Mouse (Mus musculus) MEL (cell line): ENCODE measurements around the gene Pml. TPM values are rescaled to one million over a fixed set of nuclear protein-coding genes. Genes with fewer than 3 reads are reported as not detected.

Experiments
- DNase-seq: peaks from one replicate; pipeline ENCODE4 v3.0.0; 2011; ENCODE audit warnings: low read depth, low spot score
- H3K27ac ChIP-seq: 2 replicates; pipeline ENCODE4 v1.5.1; 2012; ENCODE audit warnings: low read depth, mild to moderate bottlenecking, control low read depth, low read length, moderate library complexity; ENCODE audit not compliant: control insufficient read depth
- H3K27me3 ChIP-seq, 2 experiments: fragments of 150-350 bp in 1 of 2; sonication (generic) in 1 of 2; 2 replicates each; pipeline ENCODE4 v1.6.1; 2012; ENCODE audit warnings: low read length in 2 of 2, mild to moderate bottlenecking in 2 of 2, improper control_type of control experiment in 1 of 2, moderate library complexity in 1 of 2; ENCODE audit not compliant: insufficient read depth in 2 of 2, control insufficient read depth in 1 of 2
- H3K36me3 ChIP-seq, 2 experiments: 2 replicates each; pipeline ENCODE4 v1.6.1; 2012 to 2014; ENCODE audit warnings: low read length in 2 of 2, improper control_type of control experiment in 1 of 2, inconsistent platforms in 1 of 2, mild to moderate bottlenecking in 1 of 2; ENCODE audit not compliant: insufficient read depth in 2 of 2, control insufficient read depth in 1 of 2
- H3K4me1 ChIP-seq, 2 experiments: fragments of 150-350 bp in 1 of 2; sonication (generic) in 1 of 2; 2 replicates each; pipeline ENCODE4 v1.6.1; 2012; ENCODE audit warnings: low read length in 2 of 2, improper control_type of control experiment in 1 of 2, mild to moderate bottlenecking in 1 of 2; ENCODE audit not compliant: insufficient read depth in 2 of 2, control insufficient read depth in 1 of 2
- H3K4me3 ChIP-seq, 2 experiments: fragments of 150-350 bp in 1 of 2; sonication (generic) in 1 of 2; 2 replicates each; pipeline ENCODE4 v1.5.1; 2012; ENCODE audit warnings: low read depth in 2 of 2, low read length in 2 of 2, mild to moderate bottlenecking in 2 of 2, moderate library complexity in 2 of 2, control low read depth in 1 of 2, improper control_type of control experiment in 1 of 2; ENCODE audit not compliant: control insufficient read depth in 1 of 2, insufficient read depth in 1 of 2
- H3K79me2 ChIP-seq: 2 replicates; pipeline ENCODE4 v1.6.1; 2012; ENCODE audit warnings: mild to moderate bottlenecking, low read length, moderate library complexity; ENCODE audit not compliant: control insufficient read depth, poor library complexity, insufficient read depth
- H3K9ac ChIP-seq: 2 replicates; pipeline ENCODE4 v1.6.1; 2012; ENCODE audit warnings: low read depth, mild to moderate bottlenecking, control low read depth, low read length, moderate library complexity; ENCODE audit not compliant: control insufficient read depth, poor library complexity, severe bottlenecking
- H3K9me3 ChIP-seq: fragments of 150-350 bp; sonication (generic); replicated peaks from 2 replicates; pipeline ENCODE4 v1.6.1; 2012; ENCODE audit warnings: mild to moderate bottlenecking, low read length, improper control_type of control experiment, moderate library complexity; ENCODE audit not compliant: insufficient read depth
- CHD1 ChIP-seq: IDR thresholded peaks from 2 replicates; pipeline ENCODE4 v1.6.1; 2012; ENCODE audit warnings: low read depth, mild to moderate bottlenecking, inconsistent platforms, low read length, improper control_type of control experiment
- CHD2 ChIP-seq: IDR thresholded peaks from 2 replicates; pipeline ENCODE4 v1.6.1; 2011; ENCODE audit warnings: low read length, improper control_type of control experiment
- CTCF ChIP-seq, 3 experiments: IDR thresholded peaks in 2 of 3; conservative IDR thresholded peaks in 1 of 3; 2 replicates each; pipeline ENCODE4 v1.5.1; 2011 to 2012; ENCODE audit warnings: low read length in 3 of 3, low read depth in 2 of 3, mild to moderate bottlenecking in 2 of 3, improper control_type of control experiment in 1 of 3, inconsistent platforms in 1 of 3, mixed read lengths in 1 of 3, moderate library complexity in 1 of 3; ENCODE audit not compliant: control insufficient read depth in 1 of 3, insufficient read depth in 1 of 3, poor library complexity in 1 of 3, severe bottlenecking in 1 of 3
- EP300 ChIP-seq, 2 experiments: IDR thresholded peaks; 2 replicates each; pipeline ENCODE4 v1.6.1; 2011; ENCODE audit warnings: improper control_type of control experiment in 2 of 2, low read length in 2 of 2, low read depth in 1 of 2, mild to moderate bottlenecking in 1 of 2
- ETS1 ChIP-seq: IDR thresholded peaks from 2 replicates; pipeline ENCODE4 v1.6.1; 2012; ENCODE audit warnings: low read depth, mild to moderate bottlenecking, inconsistent platforms, low read length, improper control_type of control experiment, moderate library complexity
- GABPA ChIP-seq: IDR thresholded peaks from 2 replicates; pipeline ENCODE4 v1.6.1; 2012; ENCODE audit warnings: low read depth, mild to moderate bottlenecking, inconsistent platforms, low read length, improper control_type of control experiment, moderate library complexity
- HCFC1 ChIP-seq: IDR thresholded peaks from 2 replicates; pipeline ENCODE4 v1.6.1; 2012; ENCODE audit warnings: low read depth, mild to moderate bottlenecking, inconsistent platforms, low read length, improper control_type of control experiment, moderate library complexity
- JUND ChIP-seq: IDR thresholded peaks from 2 replicates; pipeline ENCODE4 v1.6.1; 2011; ENCODE audit warnings: low read depth, mild to moderate bottlenecking, improper control_type of control experiment, low read length
- KAT2A ChIP-seq: conservative IDR thresholded peaks from 2 replicates; pipeline ENCODE4 v1.6.1; 2012; ENCODE audit warnings: low read depth, low read length, improper control_type of control experiment, inconsistent platforms
- MAFK ChIP-seq: IDR thresholded peaks from 2 replicates; pipeline ENCODE4 v1.6.1; 2011; ENCODE audit warnings: low read depth, mild to moderate bottlenecking, low read length, improper control_type of control experiment, borderline replicate concordance
- MAZ ChIP-seq: IDR thresholded peaks from 2 replicates; pipeline ENCODE4 v1.6.1; 2012; ENCODE audit warnings: low read depth, mild to moderate bottlenecking, inconsistent platforms, low read length, improper control_type of control experiment
- MEF2A ChIP-seq: IDR thresholded peaks from 2 replicates; pipeline ENCODE4 v1.6.1; 2014; ENCODE audit warnings: low read depth, mild to moderate bottlenecking, inconsistent platforms, low read length, improper control_type of control experiment; ENCODE audit not compliant: poor library complexity, insufficient replicate concordance, severe bottlenecking; ENCODE audit errors: extremely low read depth
- MYB ChIP-seq: IDR thresholded peaks from 2 replicates; pipeline ENCODE4 v1.6.1; 2011; ENCODE audit warnings: mild to moderate bottlenecking, low read depth, low read length, improper control_type of control experiment
- POLR2AphosphoS5 ChIP-seq: IDR thresholded peaks from 2 replicates; pipeline ENCODE4 v1.6.1; 2012; ENCODE audit warnings: low read depth, borderline replicate concordance, mild to moderate bottlenecking, inconsistent platforms, low read length, moderate library complexity, mixed read lengths
- RAD21 ChIP-seq: IDR thresholded peaks from 2 replicates; pipeline ENCODE4 v1.6.1; 2011; ENCODE audit warnings: mild to moderate bottlenecking, low read depth, low read length, improper control_type of control experiment
- RCOR1 ChIP-seq: IDR thresholded peaks from 2 replicates; pipeline ENCODE4 v1.6.1; 2012; ENCODE audit warnings: low read depth, mild to moderate bottlenecking, inconsistent platforms, low read length, improper control_type of control experiment
- SIN3A ChIP-seq: IDR thresholded peaks from 2 replicates; pipeline ENCODE4 v1.6.1; 2012; ENCODE audit warnings: low read length, improper control_type of control experiment, inconsistent platforms
- TAL1 ChIP-seq: IDR thresholded peaks from 2 replicates; pipeline ENCODE4 v1.6.1; 2012; ENCODE audit warnings: mild to moderate bottlenecking, inconsistent platforms, low read length, moderate library complexity, mixed read lengths
- TBP ChIP-seq: IDR thresholded peaks from 2 replicates; pipeline ENCODE4 v1.8.0; 2011; ENCODE audit warnings: low read depth, low read length, improper control_type of control experiment
- polyA plus RNA-seq, 2 experiments: library from polyadenylated mRNA; stranded (reverse) in 1 of 2; unstranded in 1 of 2; fragments of >175 nt in 1 of 2; fragments of >200 nt in 1 of 2; gene quantifications; 2 replicates each; pipeline versions ENCODE4 v1.2.1 to v1.2.4; 2012; ENCODE audit warnings: low replicate concordance in 2 of 2, low read depth in 1 of 2; ENCODE audit not compliant: insufficient read length in 2 of 2, insufficient read depth in 1 of 2, missing spikeins in 1 of 2
- total RNA-seq: library from RNA; depleted of rRNA; stranded (reverse); fragments of 300-350 nt; gene quantifications from 2 replicates; pipeline ENCODE4 v1.2.3, GENCODE M21; 2012

Gene Pml
- total and polyA plus RNA-seq, 3 experiments, result 25.2 to 56.6 TPM; not detected in 1

- no peak overlapping the region for H3K9ac ChIP-seq
- no peaks in the 10 kb centered on the region for H3K79me2 ChIP-seq
- TF ChIP-seq CHD2 (no peak), MYB (no peak), RCOR1 (no peak), JUND (no peak), CHD1 (no peak), EP300 (IDR thresholded peaks at IDR 0.05; ENCODE audit: low read depth in 1 of 2, low read length in 2 of 2) (no peak), MEF2A (no peak), TAL1 (no peak), RAD21 (no peak), CTCF (IDR thresholded peaks at IDR 0.05 in 2 of 3, conservative IDR thresholded peaks at IDR 0.05 in 1 of 3; ENCODE audit: control insufficient read depth in 1 of 3, insufficient read depth in 1 of 3, low read depth in 2 of 3, low read length in 3 of 3, poor library complexity in 1 of 3, severe bottlenecking in 1 of 3) (no peak), POLR2AphosphoS5 (no peak), ETS1 (no peak), TBP (no peak)
- TF ChIP-seq, all 39 proteins: peak for 0
- no peak for DNase-seq
- Histone ChIP-seq H3K4me1 (no peaks in the 10 kb centered on the region), H3K27ac (no peak overlapping the region), H3K36me3 (no peaks in the 10 kb centered on the region), H3K9me3 (no peaks in the 10 kb centered on the region), H3K4me3 (no peak overlapping the region), H3K27me3 (peaks cover 6 to 24% of the 10 kb centered on the region in 2 experiments)
Measured at GRCm38 (mm10) chr9:58289901-58290300, 40.3 kb upstream of the Pml start.

- H3K27me3 ChIP-seq, result peaks cover 6 to 24% of the 10 kb centered on the region in 2 experiments
- no peaks in the 10 kb centered on the region for H3K4me1 ChIP-seq
- no peak overlapping the region for H3K27ac ChIP-seq
- no peaks in the 10 kb centered on the region for H3K36me3 ChIP-seq
- no peak for TF ChIP-seq MYB
- TF ChIP-seq MEF2A, result no peak
- no peak for TF ChIP-seq MAZ
- no peak for TF ChIP-seq SIN3A
- no peak for TF ChIP-seq GABPA
- no peak for TF ChIP-seq KAT2A
- TF ChIP-seq HCFC1, result no peak
- no peak for TF ChIP-seq CHD1
- no peak for TF ChIP-seq MAFK
- TF ChIP-seq CTCF (IDR thresholded peaks at IDR 0.05 in 2 of 3, conservative IDR thresholded peaks at IDR 0.05 in 1 of 3; ENCODE audit: control insufficient read depth in 1 of 3, insufficient read depth in 1 of 3, low read depth in 2 of 3, low read length in 3 of 3, poor library complexity in 1 of 3, severe bottlenecking in 1 of 3), result no peak
- H3K79me2 ChIP-seq, result no peaks in the 10 kb centered on the region
- H3K4me3 ChIP-seq, result no peak overlapping the region
- no peak for DNase-seq
- no peak overlapping the region for H3K9ac ChIP-seq
- no peaks in the 10 kb centered on the region for H3K9me3 ChIP-seq
Measured at GRCm38 (mm10) chr9:58289090-58289489, 39.5 kb upstream of the Pml start.
